Mouse (Mus musculus): ENCODE measurements around the gene 5330417C22Rik.

DNA sequence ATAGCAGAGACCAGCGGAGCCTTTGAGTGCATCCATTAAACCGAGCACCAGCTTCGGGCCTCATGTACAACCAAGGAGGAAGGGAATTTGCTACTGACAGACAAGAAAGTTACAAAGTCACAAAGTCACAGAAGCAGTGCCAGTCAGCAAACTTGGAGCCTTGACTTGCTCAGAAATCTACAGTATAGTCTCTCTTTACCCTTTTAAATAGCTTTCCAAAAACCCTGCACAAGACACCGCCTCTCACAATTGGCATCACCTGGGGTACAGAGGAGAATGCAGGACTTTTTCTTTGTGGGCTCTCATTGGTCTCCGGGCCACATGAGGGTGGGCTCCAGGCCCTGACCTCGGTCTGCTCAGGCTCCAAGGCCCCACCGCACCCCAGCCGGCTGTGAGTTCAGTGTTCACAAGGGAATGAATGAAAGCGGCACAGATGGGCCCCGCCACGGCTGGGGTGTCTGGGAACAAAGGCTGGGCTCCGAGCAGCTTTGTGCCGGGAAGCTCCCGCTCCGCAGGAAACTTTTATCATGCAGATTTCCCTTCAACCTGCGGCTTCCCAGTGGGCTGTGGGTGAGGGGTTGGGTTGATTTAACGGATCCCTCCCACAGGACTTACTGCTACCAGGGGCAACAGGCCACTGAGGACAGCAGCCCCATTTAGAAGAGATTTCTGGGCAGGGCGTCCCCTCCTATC lies 103.0 kb downstream of the 5330417C22Rik start:
- TF ChIP-seq TAL1 (IDR thresholded peaks at IDR 0.05; ENCODE audit: low read length) (no peak), GATA1 (IDR thresholded peaks at IDR 0.05; ENCODE audit: low read length) (no peak)

All from erythroblast, embryonic 14.5 days (primary cell).